25 mouse cellular contexts compared by ENCODE assay signal in genomic region chr2:69828031-69828430, GRCm38 (mm10). TPM values are rescaled to one million over a fixed set of nuclear protein-coding genes. Genes with fewer than 3 reads are reported as not detected.
DNase-seq lines count a peak whose midpoint lies in the region; ATAC-seq lines count a peak whose summit lies in the region.
"Had no signal": no experiment of that assay in that cellular context is flagged by ENCODE, and none has a peak within 500 bp of the region (broad histone marks: within the 10 kb centered on the region; RNA-seq: fewer than 3 reads in every experiment).

No protein-coding gene starts in this region.

- peak; percentile 52 for DNase-seq in heart, adult 11 months
- DNase-seq in midbrain, embryonic 10.5 days (ENCODE audit: low spot score), result no peak
- DNase-seq in midbrain, embryonic 14.5 days, result no peak
- DNase-seq in embryonic facial prominence, embryonic 14.5 days (ENCODE audit: low spot score), result peak; percentile 29
- no peak for DNase-seq in left cerebral cortex, postnatal 25 days (ENCODE audit: low spot score in 2 of 2)
- DNase-seq: cerebellum, adult 11 months; cerebellum, postnatal 10 days; forebrain, postnatal 0 days; kidney, adult 8-10 months; kidney, postnatal 10 days; layer of hippocampus, postnatal 36 days; right cerebral cortex, postnatal 25 days; spleen, adult 18-20 months; thymus, postnatal 14 days had no signal

- H3K4me2 ChIP-seq in heart, embryonic 11.5 days, result no peak overlapping the region
- no peak overlapping the region for H3K4me2 ChIP-seq in midbrain, embryonic 14.5 days (ENCODE audit: low read length)
- H3K4me2 ChIP-seq in embryonic facial prominence, embryonic 14.5 days (ENCODE audit: low read depth, low read length), result no peak overlapping the region
- H3K4me2 ChIP-seq in midbrain, embryonic 13.5 days (replicated peaks), result no peak overlapping the region
- H3K4me2 ChIP-seq: forebrain, embryonic 12.5 days; limb, embryonic 12.5 days; liver, embryonic 11.5 days; lung, embryonic 15.5 days; neural tube, embryonic 13.5 days had no signal

- no peak overlapping the region for H3K9ac ChIP-seq in heart, embryonic 11.5 days (ENCODE audit: low read depth, low read length)
- H3K9ac ChIP-seq in midbrain, embryonic 14.5 days (replicated peaks; ENCODE audit: low read length), result no peak overlapping the region
- no peak overlapping the region; the same call in 1 of the 2 replicates for H3K9ac ChIP-seq in embryonic facial prominence, embryonic 14.5 days (ENCODE audit: low read depth, low read length)
- H3K9ac ChIP-seq in midbrain, embryonic 13.5 days (replicated peaks), result 0 out of 2 replicates have a peak overlapping the region, but pooled peaks have one; percentile 7
- H3K9ac ChIP-seq: forebrain, embryonic 12.5 days; forebrain, postnatal 0 days; limb, embryonic 12.5 days; lung, embryonic 15.5 days; neural tube, embryonic 13.5 days had no signal

- no peaks in the 10 kb centered on the region for H3K9me3 ChIP-seq in heart, embryonic 11.5 days (replicated peaks; ENCODE audit: control insufficient read depth, low read length)
- no peaks in the 10 kb centered on the region for H3K9me3 ChIP-seq in midbrain, embryonic 10.5 days (replicated peaks)
- no peaks in the 10 kb centered on the region for H3K9me3 ChIP-seq in midbrain, embryonic 14.5 days (ENCODE audit: control insufficient read depth, low read length)
- no peaks in the 10 kb centered on the region for H3K9me3 ChIP-seq in embryonic facial prominence, embryonic 14.5 days (ENCODE audit: control insufficient read depth, low read length)
- no peaks in the 10 kb centered on the region for H3K9me3 ChIP-seq in midbrain, embryonic 13.5 days
- H3K9me3 ChIP-seq: forebrain, embryonic 12.5 days; limb, embryonic 12.5 days; lung, embryonic 15.5 days; neural tube, embryonic 13.5 days had no signal

- H3K4me1 ChIP-seq in heart, embryonic 11.5 days (ENCODE audit: control insufficient read depth, insufficient read depth, low read length), result peaks cover 6% of the 10 kb centered on the region
- peaks cover 53% of the 10 kb centered on the region for H3K4me1 ChIP-seq in midbrain, embryonic 10.5 days
- H3K4me1 ChIP-seq in midbrain, embryonic 14.5 days (ENCODE audit: control insufficient read depth, insufficient read depth, low read length), result peaks cover 25% of the 10 kb centered on the region
- H3K4me1 ChIP-seq in embryonic facial prominence, embryonic 14.5 days (ENCODE audit: control insufficient read depth, insufficient read depth, low read length), result peaks cover 6% of the 10 kb centered on the region; the same call in 1 of the 2 replicates
- H3K4me1 ChIP-seq in midbrain, embryonic 13.5 days (replicated peaks), result peaks cover 36% of the 10 kb centered on the region

- WGBS in heart, embryonic 11.5 days (ENCODE audit: insufficient replicate concordance), result 42% methylated on average over 7 of the region's 7 CpGs
- 45% methylated on average over 7 of the region's 7 CpGs for WGBS in midbrain, embryonic 10.5 days
- WGBS in midbrain, embryonic 14.5 days, result 44% methylated on average over 7 of the region's 7 CpGs
- WGBS in embryonic facial prominence, embryonic 14.5 days, result 50% methylated on average over 7 of the region's 7 CpGs
- WGBS in midbrain, embryonic 13.5 days, result 38% methylated on average over 7 of the region's 7 CpGs

- intact Hi-C loops in left cerebral cortex, postnatal 25 days (cut with DNase I), result no loop called here

- H3K4me3 ChIP-seq in heart, embryonic 11.5 days (ENCODE audit: low read depth, low read length), result no peak overlapping the region
- no peak overlapping the region for H3K4me3 ChIP-seq in midbrain, embryonic 10.5 days
- no peak overlapping the region for H3K4me3 ChIP-seq in midbrain, embryonic 14.5 days (replicated peaks; ENCODE audit: low read depth, low read length)
- no peak overlapping the region for H3K4me3 ChIP-seq in embryonic facial prominence, embryonic 14.5 days (ENCODE audit: low read depth, low read length)
- no peak overlapping the region for H3K4me3 ChIP-seq in midbrain, embryonic 13.5 days (replicated peaks)
- H3K4me3 ChIP-seq: forebrain, embryonic 12.5 days; limb, embryonic 12.5 days; lung, embryonic 15.5 days; neural tube, embryonic 13.5 days had no signal

- H3K27ac ChIP-seq in heart, embryonic 11.5 days (ENCODE audit: low read depth, low read length), result no peak overlapping the region
- H3K27ac ChIP-seq in midbrain, embryonic 10.5 days (replicated peaks), result peak overlapping the region; percentile 74
- H3K27ac ChIP-seq in midbrain, embryonic 14.5 days (replicated peaks; ENCODE audit: low read depth, low read length), result no peak overlapping the region
- 0 out of 2 replicates have a peak overlapping the region, but pooled peaks have one; percentile 4 for H3K27ac ChIP-seq in embryonic facial prominence, embryonic 14.5 days (replicated peaks; ENCODE audit: low read depth, low read length)
- H3K27ac ChIP-seq in midbrain, embryonic 13.5 days, result 0 out of 2 replicates have a peak overlapping the region, but pooled peaks have one; percentile 25
- H3K27ac ChIP-seq: forebrain, embryonic 12.5 days; hindbrain, postnatal 0 days; limb, embryonic 12.5 days; lung, embryonic 15.5 days; neural tube, embryonic 13.5 days had no signal

- no peak for ATAC-seq in heart, embryonic 11.5 days (replicated peaks; ENCODE audit: insufficient number of reproducible peaks, low FRiP score, low TSS enrichment)
- no peak for ATAC-seq in midbrain, embryonic 14.5 days (ENCODE audit: low FRiP score, low TSS enrichment)
- peak; percentile 28; the same call in 1 of the 2 replicates for ATAC-seq in embryonic facial prominence, embryonic 14.5 days (ENCODE audit: low read depth)
- ATAC-seq in midbrain, embryonic 13.5 days, result no peak
- ATAC-seq: CD4-positive, CD25-positive, alpha-beta regulatory T cell, adult 4 months; forebrain, postnatal 0 days; hindbrain, postnatal 0 days; intestine, embryonic 16.5 days had no signal

- peaks cover 17% of the 10 kb centered on the region for H3K36me3 ChIP-seq in heart, embryonic 11.5 days (ENCODE audit: control insufficient read depth, insufficient read depth, low read length)
- peaks cover 59% of the 10 kb centered on the region for H3K36me3 ChIP-seq in midbrain, embryonic 10.5 days
- H3K36me3 ChIP-seq in midbrain, embryonic 14.5 days (ENCODE audit: control insufficient read depth, insufficient read depth, low read length), result peaks cover 38% of the 10 kb centered on the region
- H3K36me3 ChIP-seq in embryonic facial prominence, embryonic 14.5 days (ENCODE audit: control insufficient read depth, insufficient read depth, low read length), result peaks cover 55% of the 10 kb centered on the region
- H3K36me3 ChIP-seq in midbrain, embryonic 13.5 days, result peaks cover 42% of the 10 kb centered on the region

- no peaks in the 10 kb centered on the region for H3K27me3 ChIP-seq in heart, embryonic 11.5 days (ENCODE audit: control insufficient read depth, insufficient read depth, low read length)
- H3K27me3 ChIP-seq in midbrain, embryonic 10.5 days (ENCODE audit: low read depth, poor library complexity, severe bottlenecking), result no peaks in the 10 kb centered on the region
- H3K27me3 ChIP-seq in midbrain, embryonic 14.5 days (ENCODE audit: control insufficient read depth, insufficient read depth, low read length), result no peaks in the 10 kb centered on the region
- no peaks in the 10 kb centered on the region for H3K27me3 ChIP-seq in embryonic facial prominence, embryonic 14.5 days (replicated peaks; ENCODE audit: control insufficient read depth, insufficient read depth, low read length)
- no peaks in the 10 kb centered on the region for H3K27me3 ChIP-seq in midbrain, embryonic 13.5 days
- H3K27me3 ChIP-seq: forebrain, embryonic 12.5 days; limb, embryonic 12.5 days; lung, embryonic 15.5 days; neural tube, embryonic 13.5 days had no signal

RNA-seq across cellular contexts. Expression of gene Klhl23, which starts 6.3 kb away (rescaled TPM):
- polyA plus RNA-seq in heart, embryonic 11.5 days (2014; fragmentation: Nextera tagmentation; extraction: Ambion mirVana), result 53.7 and 62.6 TPM in 2 replicates
- 26.7 and 32.2 TPM in 2 replicates for polyA plus RNA-seq in midbrain, embryonic 10.5 days (2016; fragmentation: Nextera tagmentation; extraction: Ambion mirVana)
- polyA plus RNA-seq in midbrain, embryonic 14.5 days (2014; fragmentation: Nextera tagmentation; extraction: Ambion mirVana), result 75.3 and 85.9 TPM in 2 replicates
- polyA plus RNA-seq in embryonic facial prominence, embryonic 14.5 days (2014; fragmentation: Nextera tagmentation; extraction: Ambion mirVana), result 20.8 and 22.3 TPM in 2 replicates
- 59.8 and 60.0 TPM in 2 replicates for polyA plus RNA-seq in midbrain, embryonic 13.5 days (2015; fragmentation: Nextera tagmentation; extraction: Ambion mirVana)
- total RNA-seq in left cerebral cortex, postnatal 25 days (2021), result 10 to 100 TPM; 64.3 to 65.9 TPM

RNA-seq across cellular contexts. Expression of gene Ssb, which starts 33.3 kb away (rescaled TPM):
- polyA plus RNA-seq in heart, embryonic 11.5 days (2014; fragmentation: Nextera tagmentation; extraction: Ambion mirVana), result 229 and 233 TPM in 2 replicates
- polyA plus RNA-seq in midbrain, embryonic 10.5 days (2016; fragmentation: Nextera tagmentation; extraction: Ambion mirVana), result 354 and 383 TPM in 2 replicates
- 251 and 296 TPM in 2 replicates for polyA plus RNA-seq in midbrain, embryonic 14.5 days (2014; fragmentation: Nextera tagmentation; extraction: Ambion mirVana)
- polyA plus RNA-seq in embryonic facial prominence, embryonic 14.5 days (2014; fragmentation: Nextera tagmentation; extraction: Ambion mirVana), result 293 and 303 TPM in 2 replicates
- 370 and 407 TPM in 2 replicates for polyA plus RNA-seq in midbrain, embryonic 13.5 days (2015; fragmentation: Nextera tagmentation; extraction: Ambion mirVana)
- 100 to 1,000 TPM; 119 to 125 TPM for total RNA-seq in left cerebral cortex, postnatal 25 days (2021)

RNA-seq across cellular contexts. Expression of gene Phospho2, which starts 38.6 kb away (rescaled TPM):
- 23.4 and 23.7 TPM in 2 replicates for polyA plus RNA-seq in heart, embryonic 11.5 days (2014; fragmentation: Nextera tagmentation; extraction: Ambion mirVana)
- 30.4 and 32.8 TPM in 2 replicates for polyA plus RNA-seq in midbrain, embryonic 10.5 days (2016; fragmentation: Nextera tagmentation; extraction: Ambion mirVana)
- polyA plus RNA-seq in midbrain, embryonic 14.5 days (2014; fragmentation: Nextera tagmentation; extraction: Ambion mirVana), result 33.4 and 49.4 TPM in 2 replicates
- 24.9 and 27.0 TPM in 2 replicates for polyA plus RNA-seq in embryonic facial prominence, embryonic 14.5 days (2014; fragmentation: Nextera tagmentation; extraction: Ambion mirVana)
- 40.8 and 43.6 TPM in 2 replicates for polyA plus RNA-seq in midbrain, embryonic 13.5 days (2015; fragmentation: Nextera tagmentation; extraction: Ambion mirVana)
- 10 to 100 TPM; 23.0 to 24.7 TPM for total RNA-seq in left cerebral cortex, postnatal 25 days (2021)

RNA-seq across cellular contexts. Expression of gene Ccdc173, which starts 38.7 kb away (rescaled TPM):
- polyA plus RNA-seq in heart, embryonic 11.5 days (2014; fragmentation: Nextera tagmentation; extraction: Ambion mirVana), result 1.0 and 2.0 TPM in 2 replicates
- polyA plus RNA-seq in midbrain, embryonic 10.5 days (2016; fragmentation: Nextera tagmentation; extraction: Ambion mirVana), result 3.5 and 4.2 TPM in 2 replicates
- 2.5 and 3.0 TPM in 2 replicates for polyA plus RNA-seq in midbrain, embryonic 14.5 days (2014; fragmentation: Nextera tagmentation; extraction: Ambion mirVana)
- 1.9 and 2.2 TPM in 2 replicates for polyA plus RNA-seq in embryonic facial prominence, embryonic 14.5 days (2014; fragmentation: Nextera tagmentation; extraction: Ambion mirVana)
- 4.2 and 4.8 TPM in 2 replicates for polyA plus RNA-seq in midbrain, embryonic 13.5 days (2015; fragmentation: Nextera tagmentation; extraction: Ambion mirVana)
- 1 to 10 TPM; 2.1 to 2.9 TPM for total RNA-seq in left cerebral cortex, postnatal 25 days (2021)
- polyA plus RNA-seq: large intestine, adult 2 months had no signal

RNA-seq across cellular contexts. Expression of gene Mettl5, which starts 57.4 kb away (rescaled TPM):
- 34.7 and 36.4 TPM in 2 replicates for polyA plus RNA-seq in heart, embryonic 11.5 days (2014; fragmentation: Nextera tagmentation; extraction: Ambion mirVana)
- 43.4 and 44.7 TPM in 2 replicates for polyA plus RNA-seq in midbrain, embryonic 10.5 days (2016; fragmentation: Nextera tagmentation; extraction: Ambion mirVana)
- polyA plus RNA-seq in midbrain, embryonic 14.5 days (2014; fragmentation: Nextera tagmentation; extraction: Ambion mirVana), result 27.7 and 29.7 TPM in 2 replicates
- 30.9 and 34.0 TPM in 2 replicates for polyA plus RNA-seq in embryonic facial prominence, embryonic 14.5 days (2014; fragmentation: Nextera tagmentation; extraction: Ambion mirVana)
- polyA plus RNA-seq in midbrain, embryonic 13.5 days (2015; fragmentation: Nextera tagmentation; extraction: Ambion mirVana), result 33.2 and 35.1 TPM in 2 replicates
- total RNA-seq in left cerebral cortex, postnatal 25 days (2021), result 10 to 100 TPM; 10.5 to 14.2 TPM

Comparison
In these comparisons a context has a peak if more than half of its experiments do, and no peak if none do; other contexts are left out.
1. H3K27ac ChIP-seq: peak in midbrain, embryonic 10.5 days (single experiment), embryonic facial prominence, embryonic 14.5 days (single experiment) and midbrain, embryonic 13.5 days (single experiment); none in heart, embryonic 11.5 days (single experiment) and midbrain, embryonic 14.5 days (single experiment).
2. DNase-seq: peak in heart, adult 11 months (single experiment) and embryonic facial prominence, embryonic 14.5 days (single experiment); none in midbrain, embryonic 10.5 days (single experiment), midbrain, embryonic 14.5 days (single experiment) and left cerebral cortex, postnatal 25 days (0 of 2).